Mouse (Mus musculus) regulatory T cell (primary cell): ENCODE results near the gene Apeh.

Experiments
- in situ Hi-C: fragments of 300-600 bp; cut with MboI, MseI; formaldehyde crosslinking; loops from one replicate; pipeline ENCODE4 v1.15.1; 2025; ENCODE audit warnings: high pct_unique_total_duplicates

The Apeh gene

DNA sequence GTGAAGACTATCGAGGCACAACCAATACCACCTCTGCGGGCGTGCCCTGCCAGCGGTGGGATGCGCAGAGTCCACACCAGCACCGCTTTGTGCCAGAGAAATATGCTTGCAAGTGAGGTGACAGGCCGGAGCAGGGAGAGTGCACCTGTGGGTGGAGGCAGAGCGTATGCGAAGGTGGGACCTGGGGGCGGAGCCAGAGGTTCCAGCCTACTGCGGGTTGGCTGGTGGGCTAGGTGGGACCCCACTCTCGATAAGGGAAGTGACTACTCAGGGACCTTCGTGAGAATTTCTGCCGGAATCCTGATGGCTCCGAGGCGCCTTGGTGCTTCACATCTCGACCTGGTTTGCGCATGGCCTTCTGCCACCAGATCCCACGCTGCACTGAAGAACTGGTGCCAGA is 11.9 kb downstream of the Apeh start:
- in situ Hi-C loops: no loop called here

DNA sequence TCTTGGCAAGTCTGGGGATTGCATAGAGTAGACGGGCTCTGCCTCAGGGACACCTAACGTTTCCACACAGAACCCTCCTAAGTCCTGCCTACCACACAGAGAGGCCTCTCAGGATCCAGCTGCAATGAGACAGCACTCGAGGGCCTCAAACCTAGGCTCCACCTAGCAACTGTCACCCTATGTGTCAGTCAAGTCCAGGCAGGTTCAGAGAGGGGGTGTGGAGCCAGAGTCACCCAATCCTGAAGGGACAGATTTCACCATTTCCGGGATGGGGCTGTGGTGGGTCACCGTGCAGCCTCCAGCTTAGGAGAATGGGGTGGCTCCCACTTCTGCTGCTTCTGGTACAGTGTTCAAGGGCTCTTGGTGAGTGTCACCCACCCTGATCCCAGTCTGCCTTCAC is 14.2 kb downstream of the Apeh start, which contains the start of gene Mst1:
Gene Mst1, plus strand, starts transcription at position 269 of the 400 bp plus-strand sequence.
- in situ Hi-C loops: no loop called here

DNA sequence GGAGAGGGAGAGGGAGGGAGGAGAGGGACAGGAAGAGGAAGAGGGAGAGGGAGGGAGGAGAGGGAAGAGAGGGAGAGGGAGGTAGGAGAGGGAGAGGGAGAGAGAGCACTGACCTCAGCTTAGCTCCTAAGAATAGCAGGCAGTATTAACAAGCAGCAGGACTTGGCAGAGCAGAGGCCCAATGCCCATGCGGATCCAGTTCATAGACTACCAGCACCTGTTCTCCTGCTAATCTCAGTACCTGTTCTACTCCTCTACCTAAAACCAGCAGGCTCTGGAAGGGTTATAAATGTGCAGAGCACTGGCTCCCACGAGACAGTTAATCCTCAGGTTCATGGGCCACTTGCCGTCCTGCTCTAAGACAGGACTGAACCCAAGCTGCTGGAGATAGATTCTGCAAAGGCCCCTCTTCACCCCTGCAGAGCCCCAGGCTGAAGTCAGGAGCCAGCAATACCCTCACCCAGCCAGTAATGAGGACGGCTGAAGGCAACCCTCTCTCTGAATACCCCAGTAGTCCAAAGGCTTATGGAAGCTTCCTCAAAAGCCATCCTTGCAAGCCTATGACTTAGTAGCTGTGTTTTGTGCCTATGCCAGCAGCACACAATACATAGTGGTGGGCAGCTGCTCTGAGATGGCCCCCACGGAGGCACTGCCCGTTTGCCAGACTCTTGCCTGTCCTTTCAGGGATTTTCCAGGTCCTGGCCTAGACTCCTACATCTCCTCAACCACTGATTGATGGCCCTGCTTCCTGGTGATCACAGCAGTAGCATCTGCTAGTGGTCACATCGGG is 21.1 kb downstream of the Apeh start:
- in situ Hi-C loops: no loop called here

DNA sequence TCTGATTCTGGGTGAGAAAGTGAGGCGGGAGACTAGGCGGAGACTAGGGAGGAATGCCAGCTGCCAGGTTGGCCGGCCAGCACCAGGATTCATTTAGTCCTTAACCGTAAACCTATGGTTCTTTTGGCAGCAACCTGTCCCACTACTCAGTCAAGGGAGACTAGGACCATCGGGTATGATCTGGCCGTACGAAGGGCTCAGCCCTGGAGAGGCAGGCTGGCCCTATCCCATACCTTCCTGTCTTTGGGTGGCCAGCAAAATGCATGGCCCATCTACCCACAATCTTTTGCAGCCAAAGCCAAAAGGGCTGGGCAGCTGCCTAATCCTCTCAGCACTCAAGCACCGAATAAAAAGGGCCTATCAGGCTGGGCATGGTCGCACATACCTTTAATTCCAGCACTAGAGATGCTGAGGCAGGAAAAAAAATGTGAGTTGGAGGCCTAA is 21.9 kb downstream of the Apeh start:
- in situ Hi-C loops: no loop called here

DNA sequence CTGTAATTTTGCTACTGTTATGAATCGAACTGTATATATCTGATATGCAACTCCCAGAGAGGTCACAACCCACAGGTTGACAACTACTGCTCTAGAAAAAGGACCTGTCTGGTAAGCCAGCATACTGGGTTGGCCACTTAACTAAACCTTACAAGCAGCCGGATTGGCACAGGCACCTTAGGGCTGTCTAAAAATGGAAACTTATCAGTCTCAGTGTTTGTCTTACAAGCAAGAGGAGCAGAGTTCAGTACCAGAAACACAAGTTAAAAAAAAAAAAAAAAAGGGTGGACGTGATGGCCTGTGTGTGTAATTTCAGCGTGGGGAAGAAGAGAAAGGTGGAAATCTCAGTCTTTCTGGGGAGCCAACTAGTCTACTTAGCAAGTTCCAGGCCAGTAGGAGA is 22.6 kb downstream of the Apeh start:
- in situ Hi-C loops: no loop called here

DNA sequence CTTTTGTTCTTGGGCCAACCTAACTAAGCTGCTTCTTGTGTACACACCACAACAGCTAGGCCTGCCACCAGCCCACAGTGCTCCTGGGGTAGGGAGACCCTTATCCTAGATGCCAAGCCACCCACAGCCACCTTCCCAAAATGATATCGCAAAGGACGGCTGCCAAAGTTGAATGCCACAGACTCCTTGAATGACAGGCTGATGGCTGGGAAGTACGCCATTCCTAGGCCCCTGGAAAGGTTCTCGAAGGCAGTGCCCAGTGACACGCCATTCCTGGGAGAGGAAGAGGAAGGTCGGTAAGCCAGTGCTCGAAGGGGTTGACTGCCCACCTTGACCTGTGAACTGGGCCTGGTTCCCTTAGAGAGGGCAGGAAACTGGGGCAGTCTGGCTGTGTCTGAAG is 24.9 kb downstream of the Apeh start:
- in situ Hi-C loops: loop anchor here (5.0 kb wide), 3 partner anchors 52 to 157 kb away; no protein-coding TSS in a partner anchor

DNA sequence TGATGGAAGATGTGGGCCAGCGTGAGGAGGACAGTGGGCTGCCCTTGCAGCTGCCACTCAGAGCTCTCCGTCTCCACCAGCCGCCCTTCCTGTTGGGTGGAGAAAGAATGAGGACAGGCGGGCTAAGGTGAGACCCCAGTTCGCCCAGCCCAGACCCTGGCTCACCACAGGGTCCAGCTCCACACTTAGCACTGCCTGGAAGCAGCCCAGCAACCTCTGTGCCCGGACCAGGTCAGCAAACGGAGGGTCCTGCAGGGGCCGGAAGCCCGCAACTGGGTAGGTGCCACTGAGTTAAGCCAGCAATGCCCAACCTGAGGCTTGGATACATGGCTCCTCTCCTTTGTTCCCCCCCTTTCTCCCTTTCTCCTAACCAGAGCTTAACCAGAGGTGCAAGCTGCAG is 25.4 kb downstream of the Apeh start:
- in situ Hi-C loops: loop anchor here (5.0 kb wide), 3 partner anchors 52 to 157 kb away; no protein-coding TSS in a partner anchor

DNA sequence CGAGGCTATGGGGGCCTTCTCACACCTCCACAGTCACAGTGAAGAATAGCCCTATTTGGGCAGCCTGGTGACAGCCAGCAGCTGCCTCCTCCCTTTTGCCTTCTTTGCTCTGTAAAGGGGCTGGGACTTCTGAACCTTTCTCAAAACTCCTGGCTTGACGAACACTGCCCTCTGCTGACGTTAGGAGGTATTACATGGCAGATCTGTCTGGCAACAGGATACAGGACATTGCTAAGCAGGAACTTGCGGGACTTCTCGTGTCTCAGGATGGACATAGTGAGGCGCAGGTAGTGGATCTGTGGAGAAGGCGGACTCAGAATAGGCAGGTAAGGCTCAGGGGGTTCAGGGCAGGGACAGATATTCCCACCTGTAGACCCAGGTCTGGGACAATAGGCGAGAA is 26.5 kb downstream of the Apeh start:
- in situ Hi-C loops: loop anchor here (5.0 kb wide), 3 partner anchors 51 to 156 kb away; no protein-coding TSS in a partner anchor

DNA sequence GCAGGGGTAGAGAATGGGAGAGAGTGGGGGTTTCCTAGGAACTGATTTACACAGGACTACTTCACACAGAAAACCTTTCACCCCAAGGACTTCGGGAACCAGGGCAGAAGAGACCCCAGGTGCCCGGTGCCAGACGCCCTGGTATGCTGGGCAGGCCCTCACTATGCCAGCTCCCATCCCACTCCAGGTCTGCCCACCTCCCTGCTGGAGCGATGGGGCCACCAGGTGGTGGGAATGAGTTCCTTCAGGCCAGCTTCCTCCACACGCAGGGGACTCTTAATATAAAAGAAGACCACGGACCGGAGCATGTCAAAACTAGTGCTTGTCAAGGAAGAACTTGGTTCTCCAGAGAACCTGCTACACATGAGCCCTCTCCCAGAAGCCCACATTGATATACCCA is 27.2 kb downstream of the Apeh start:
- in situ Hi-C loops: loop anchor here (5.0 kb wide), 3 partner anchors 50 to 155 kb away; no protein-coding TSS in a partner anchor

DNA sequence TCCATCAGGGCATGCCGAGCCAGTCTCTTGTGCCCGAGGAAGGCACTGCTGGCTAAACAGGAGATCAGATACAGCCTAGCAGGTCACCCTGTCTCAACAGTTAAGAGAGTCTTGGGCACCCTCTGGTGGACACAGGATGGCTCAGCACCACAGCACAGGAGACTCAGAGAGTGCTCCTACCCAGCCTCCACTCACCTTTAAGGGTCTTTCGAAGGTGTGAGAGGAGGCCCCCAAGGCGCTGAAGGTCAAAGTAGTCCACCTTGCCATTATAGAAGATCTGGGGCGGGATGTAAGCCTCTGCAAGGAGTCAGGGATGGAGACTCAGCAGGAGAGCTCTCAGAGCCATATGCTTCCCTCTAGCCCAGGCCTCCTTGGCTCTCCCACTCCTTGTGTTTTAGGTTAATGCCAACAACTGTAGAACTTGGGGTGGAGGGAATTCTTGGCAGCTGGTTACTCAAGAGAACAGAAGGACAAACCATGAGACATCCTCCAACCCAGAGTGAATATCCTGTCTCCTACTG is 28.9 kb downstream of the Apeh start:
- in situ Hi-C loops: loop anchor here (5.0 kb wide), 3 partner anchors 48 to 153 kb away; no protein-coding TSS in a partner anchor

DNA sequence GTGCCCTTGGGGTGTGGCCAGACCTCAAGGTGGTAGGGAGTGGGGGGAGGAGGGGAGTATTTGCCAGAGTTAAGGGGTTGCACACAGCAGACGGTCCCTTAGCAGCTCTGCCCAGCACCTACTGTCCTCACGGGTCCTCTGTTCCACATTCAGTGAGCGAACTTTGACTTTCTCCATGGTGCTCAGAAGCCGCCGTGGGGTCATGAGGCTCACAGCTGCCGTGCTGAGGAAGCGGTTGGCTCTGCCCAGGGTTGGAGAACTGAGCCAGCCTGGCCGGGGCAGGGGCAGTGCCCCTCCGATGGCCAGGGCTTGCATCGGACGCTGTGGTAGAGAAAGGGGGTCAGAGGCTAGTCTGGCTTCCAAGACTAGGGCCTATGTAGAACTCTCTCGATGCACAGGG is 31.0 kb downstream of the Apeh start:
- in situ Hi-C loops: no loop called here

DNA sequence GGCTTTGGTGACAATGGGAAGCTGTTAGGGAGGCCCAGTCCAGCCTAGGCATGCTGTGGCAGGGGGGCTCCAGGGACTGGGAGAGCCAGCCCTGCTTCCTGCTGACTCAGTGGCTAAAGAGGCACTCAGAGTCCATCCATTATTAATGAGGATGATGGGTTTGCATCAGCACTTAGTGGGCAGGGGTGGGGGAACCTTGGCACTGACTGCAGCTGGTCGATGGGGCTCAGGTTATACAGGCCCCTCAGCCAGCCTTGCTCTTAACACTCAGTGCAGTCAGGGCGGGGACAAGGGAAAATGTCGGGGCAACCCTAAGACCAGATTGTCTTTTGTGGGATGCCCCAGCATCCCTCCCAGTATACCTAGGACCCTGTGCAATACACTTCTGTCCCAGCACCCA is 32.3 kb downstream of the Apeh start:
- in situ Hi-C loops: no loop called here

DNA sequence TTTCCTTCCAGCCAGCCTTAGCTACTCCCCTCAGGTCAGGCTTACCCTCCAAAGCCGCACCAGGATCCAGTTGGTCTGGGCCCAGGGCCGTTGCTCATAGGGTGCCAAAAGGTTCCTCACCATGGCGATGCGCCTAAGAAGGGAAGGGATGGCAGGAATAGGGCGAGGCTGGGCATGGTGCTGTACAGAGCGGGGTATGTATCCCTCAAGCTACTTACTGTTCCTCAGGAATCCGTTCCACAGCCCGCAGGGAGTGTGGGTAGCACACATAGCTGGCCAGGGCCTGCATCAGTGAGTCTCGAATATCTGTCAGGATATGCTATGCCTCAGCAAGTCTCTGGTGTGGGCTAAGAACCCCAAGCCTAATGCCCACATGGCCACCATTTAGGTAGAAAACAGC is 36.1 kb downstream of the Apeh start:
- in situ Hi-C loops: no loop called here

DNA sequence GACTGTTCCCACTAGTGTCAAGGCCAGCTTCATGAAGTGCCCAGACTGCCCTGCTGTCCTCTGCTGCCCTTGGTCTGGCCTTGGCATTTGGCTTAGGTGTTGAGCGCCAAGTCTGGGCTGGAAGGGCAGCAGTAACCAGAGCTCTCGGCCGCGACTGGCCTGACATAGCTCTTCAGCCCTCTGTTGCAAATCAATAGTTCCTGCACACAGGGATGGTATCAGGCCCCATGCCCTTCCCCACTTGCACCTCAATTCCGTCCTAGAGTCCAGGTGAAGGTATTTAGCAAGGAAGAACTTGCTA is 37.2 kb downstream of the Apeh start:
- in situ Hi-C loops: no loop called here

DNA sequence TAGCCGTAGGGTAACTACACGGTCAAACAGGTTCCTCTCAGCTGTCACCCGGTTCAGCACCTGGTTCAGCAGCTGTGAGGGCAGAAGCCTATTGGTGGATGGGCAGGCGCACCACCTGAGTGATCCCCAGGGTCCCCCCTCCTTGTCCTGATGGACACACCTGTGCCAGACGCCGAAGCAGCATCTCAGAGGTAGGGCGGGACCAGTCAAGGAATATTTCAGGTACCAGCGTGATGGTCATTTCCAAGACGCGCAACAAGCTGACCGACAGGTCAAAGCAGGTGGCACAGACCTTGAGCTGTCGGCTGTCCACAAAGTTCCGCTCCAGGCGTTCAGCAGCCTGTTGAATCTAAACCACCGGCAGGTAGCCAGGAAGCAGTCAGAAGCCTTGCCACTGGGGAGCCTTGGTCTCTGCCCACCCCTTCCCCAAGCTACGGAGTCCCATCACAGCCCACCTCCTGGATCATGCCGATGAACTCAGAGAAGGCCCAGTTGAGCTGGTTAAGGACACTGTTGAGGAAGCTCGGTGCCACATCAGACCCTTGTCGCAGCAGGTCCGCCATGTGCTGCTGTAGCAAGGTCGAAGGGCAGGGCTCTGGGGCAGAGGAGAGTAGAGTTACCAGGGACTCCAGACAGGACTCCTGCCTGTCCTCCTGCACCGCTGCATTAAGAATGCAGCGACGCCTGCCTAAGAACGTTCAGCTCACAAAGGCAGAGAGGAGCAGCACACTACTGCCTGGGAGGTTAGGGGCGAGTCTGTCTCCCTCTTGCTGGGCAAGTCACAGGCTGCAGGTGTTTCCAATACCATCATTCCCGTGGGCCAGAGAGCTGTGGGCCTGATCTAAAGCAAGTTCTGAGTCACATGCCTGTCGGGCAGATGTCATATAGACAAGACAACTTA is 37.8 kb downstream of the Apeh start:
- in situ Hi-C loops: no loop called here

DNA sequence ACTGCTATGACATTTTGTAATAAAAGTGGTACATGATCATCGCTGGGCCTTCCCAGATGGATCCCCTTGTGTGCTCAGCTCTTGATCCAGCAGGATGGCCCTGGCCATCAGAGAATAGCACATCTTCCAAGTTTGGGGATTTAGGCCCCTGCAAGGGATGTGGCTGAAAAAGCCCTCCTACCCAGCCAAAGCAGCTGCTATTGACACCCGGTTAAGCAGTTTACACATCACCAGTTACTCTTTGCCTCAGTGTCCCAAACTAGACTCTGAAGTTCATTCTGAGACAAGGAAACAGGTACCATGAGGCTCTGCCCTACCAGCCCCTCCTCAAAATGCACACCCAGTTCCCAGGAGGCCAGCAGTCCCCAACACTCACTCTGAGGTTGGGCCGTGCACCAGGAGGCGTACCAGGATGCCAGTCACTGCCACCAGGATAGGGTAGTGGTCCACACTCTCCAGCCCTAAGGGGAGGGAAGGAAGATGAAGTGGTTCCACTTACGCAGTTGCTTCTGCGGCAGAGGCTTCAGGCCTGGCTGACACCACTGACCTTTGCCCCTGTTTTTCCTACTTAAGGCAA is 38.7 kb downstream of the Apeh start:
- in situ Hi-C loops: no loop called here

DNA sequence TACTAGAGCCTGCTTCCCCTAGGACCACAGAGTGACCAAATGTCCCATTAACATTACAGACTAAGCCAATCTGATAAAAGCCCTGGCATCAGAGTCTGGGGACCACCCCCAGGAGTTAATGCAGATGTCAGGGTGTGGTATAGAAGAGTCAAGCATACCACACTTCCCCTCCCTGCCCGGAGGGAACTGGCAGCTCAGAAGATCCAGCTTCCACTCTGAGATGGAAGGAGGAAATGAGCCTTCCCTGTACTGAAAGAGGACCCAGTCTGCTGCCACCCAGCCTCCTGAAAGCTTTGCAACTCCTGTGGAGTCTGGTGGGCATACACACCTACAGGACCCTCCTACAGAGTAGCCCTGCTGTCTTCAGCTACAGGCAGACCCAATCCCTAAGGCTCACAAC is 39.3 kb downstream of the Apeh start:
- in situ Hi-C loops: no loop called here

DNA sequence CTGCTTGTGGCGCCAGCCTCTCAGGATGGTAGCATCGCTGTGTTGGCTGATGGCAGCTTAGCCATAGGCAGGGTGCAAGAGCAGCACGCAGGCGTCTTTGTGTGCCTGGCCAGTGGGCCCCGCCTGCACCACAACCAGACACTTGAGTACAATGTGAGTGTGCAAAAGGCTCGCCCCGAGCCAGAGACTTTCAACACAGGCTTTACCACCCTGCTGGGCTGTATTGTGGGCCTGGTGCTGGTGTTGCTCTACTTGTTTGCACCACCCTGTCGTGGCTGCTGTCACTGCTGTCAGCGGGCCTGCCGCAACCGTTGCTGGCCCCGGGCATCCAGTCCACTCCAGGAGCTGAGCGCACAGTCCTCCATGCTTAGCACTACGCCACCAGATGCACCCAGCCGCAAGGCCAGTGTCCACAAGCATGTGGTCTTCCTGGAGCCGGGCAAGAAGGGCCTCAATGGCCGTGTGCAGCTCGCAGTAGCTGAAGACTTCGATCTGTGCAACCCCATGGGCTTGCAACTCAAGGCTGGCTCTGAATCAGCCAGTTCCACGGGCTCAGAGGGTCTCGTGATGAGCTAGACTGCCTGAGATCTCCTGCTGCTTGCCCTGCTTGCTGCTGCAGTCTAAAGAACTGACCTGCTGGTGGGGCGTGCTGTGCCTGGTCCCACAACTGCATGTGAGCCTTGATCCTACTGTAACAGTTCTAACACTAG is 39.9 kb downstream of the Apeh start:
- in situ Hi-C loops: no loop called here

DNA sequence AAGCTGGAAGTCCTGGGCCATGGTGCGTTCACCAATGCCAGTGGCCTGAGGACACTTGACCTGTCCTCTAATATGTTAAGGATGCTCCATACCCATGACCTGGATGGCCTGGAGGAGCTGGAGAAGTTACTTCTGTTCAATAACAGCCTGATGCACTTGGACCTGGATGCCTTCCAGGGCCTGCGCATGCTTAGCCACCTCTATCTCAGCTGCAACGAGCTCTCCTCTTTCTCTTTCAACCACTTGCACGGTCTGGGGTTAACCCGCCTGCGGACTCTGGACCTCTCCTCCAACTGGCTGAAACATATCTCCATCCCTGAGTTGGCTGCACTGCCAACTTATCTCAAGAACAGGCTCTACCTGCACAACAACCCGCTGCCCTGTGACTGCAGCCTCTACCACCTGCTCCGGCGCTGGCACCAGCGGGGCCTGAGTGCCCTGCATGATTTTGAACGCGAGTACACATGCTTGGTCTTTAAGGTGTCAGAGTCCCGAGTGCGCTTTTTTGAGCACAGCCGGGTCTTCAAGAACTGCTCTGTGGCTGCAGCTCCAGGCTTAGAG is 40.7 kb downstream of the Apeh start:
- in situ Hi-C loops: no loop called here

DNA sequence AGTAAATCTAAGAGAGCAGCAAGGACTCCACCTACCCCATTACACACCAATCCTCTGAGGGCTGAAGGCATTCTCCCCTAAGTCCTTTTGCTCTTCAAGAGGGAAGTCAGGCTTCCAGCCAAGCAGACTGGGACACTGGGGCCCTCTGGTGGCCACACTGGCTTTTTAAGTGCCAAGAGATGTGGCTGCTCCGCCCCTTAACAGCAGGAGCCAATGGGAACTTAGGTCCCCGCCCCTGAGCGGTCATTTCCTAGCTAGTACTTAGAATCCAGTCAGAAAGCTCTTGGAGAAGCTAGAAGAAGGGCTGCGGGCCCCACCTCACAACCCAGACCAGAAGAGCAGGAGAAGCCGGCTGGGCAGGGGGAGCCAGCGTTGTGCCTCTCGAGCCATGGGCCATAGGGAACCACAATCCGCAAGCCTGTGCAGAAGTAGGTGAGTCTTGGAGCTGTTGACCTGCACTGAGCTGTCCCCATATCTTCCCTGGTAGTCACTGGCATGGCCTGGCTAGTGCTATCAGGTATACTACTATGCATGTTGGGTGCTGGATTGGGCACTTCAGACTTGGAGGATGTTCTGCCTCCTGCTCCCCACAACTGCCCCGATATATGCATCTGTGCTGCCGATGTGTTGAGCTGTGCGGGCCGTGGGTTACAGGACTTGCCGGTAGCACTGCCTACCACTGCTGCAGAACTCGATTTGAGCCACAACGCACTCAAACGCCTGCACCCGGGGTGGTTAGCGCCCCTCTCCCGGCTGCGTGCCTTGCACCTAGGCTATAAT is 41.3 kb downstream of the Apeh start, which contains the start of gene Amigo3:
Gene Amigo3, plus strand, starts transcription at position 275 of the 780 bp plus-strand sequence.
- in situ Hi-C loops: no loop called here
